Mouse (Mus musculus): ENCODE data around the gene B3galt1.

The B3galt1 gene

DNA sequence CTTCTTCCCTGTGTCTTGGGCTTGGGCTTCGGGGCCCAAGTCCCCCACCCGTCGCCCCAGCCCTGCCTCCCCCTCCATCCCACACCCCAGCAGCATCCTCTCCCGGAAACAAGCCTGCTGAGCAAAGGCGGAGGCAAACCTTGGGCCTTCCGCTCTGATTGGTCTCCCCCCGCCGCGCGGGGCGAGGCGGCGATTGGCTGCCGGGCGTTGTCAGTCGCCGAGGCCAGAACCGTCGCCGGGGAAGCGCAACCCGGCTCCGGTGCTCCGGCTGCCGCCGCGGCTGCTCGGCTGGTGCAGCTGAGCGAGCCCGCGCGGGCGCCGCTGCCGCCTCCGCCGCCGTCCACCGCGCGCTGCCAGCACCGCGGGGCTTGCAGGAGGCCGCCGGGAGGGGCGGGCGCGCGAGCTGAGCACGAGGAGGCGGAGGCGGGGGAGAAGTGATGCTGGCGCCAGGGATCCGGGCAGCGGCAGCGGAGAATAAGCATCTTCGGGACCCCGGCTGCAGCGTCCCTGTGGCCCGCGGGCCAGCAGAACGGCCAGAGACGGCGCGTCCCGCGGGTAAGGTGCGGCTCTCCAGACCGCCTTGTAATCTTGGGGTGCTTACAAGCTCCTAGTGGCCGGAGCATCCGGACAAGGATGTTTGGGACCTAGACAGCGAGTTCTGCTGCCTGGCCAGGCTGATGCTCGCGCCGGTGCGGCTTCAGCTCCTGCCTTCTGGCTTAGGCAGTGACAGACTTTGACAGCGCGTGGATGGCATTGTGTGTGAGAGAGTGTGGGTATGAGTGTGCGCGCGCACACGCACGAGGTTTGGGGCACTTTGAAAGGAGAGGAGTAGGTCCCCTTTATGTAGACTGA, at the start of gene B3galt1:
B3galt1 (plus strand) TSS at position 392 of the 852 bp plus-strand sequence.
- peak; percentile 87 for DNase-seq (ENCODE audit: low read depth, low spot score)

GRCm38 (mm10) chr2:67516405-67516804, 49.3 kb upstream of the B3galt1 start:
- no peak for DNase-seq (ENCODE audit: low read depth, low spot score)

DNA sequence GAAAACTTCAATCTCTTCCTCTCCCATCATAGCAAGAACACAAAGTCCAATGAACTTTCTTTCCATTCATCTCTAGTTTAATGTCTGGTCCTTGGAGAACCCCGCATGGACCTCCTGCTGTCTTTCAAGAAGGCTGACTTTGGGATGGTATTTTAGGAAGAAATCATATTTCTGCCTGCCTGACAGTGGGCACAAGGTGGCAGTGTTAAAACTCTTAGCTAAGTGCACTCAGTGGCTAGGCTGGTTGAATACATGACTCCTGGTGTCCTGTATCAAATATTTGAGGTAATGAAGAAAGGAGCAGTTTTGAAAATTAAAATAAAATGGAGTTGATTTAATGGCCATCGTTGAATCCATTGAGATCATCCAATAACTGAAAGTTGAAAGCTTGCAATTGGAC, 30.3 kb upstream of the B3galt1 start:
- no peak for DNase-seq (ENCODE audit: low read depth, low spot score)

DNA sequence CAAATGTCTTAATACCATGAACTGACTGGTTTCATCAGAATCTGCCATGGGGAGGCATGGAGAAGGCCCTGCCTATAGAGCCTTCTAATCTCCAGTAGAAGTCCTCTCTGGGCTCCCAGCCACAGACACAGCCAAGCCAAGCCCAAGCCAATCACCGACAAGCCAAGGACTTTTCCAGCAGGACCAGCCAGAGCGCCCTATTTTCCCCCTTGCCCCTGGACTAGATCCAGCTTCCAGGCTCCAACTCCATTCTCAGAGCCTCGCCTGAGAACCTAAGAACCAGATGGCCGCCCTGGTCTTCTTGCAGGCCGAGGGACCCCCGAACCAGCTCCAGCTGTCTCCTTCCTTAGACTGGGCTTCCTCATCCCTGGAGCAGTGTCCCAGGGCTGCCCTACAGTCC, 26.2 kb upstream of the B3galt1 start:
- no peak for DNase-seq (ENCODE audit: low read depth, low spot score)

- peak; percentile 30 for DNase-seq (ENCODE audit: low read depth, low spot score)
Observed at GRCm38 (mm10) chr2:67541957-67542696, 23.5 kb upstream of the B3galt1 start.

- no peak for DNase-seq (ENCODE audit: low read depth, low spot score)
Observed at GRCm38 (mm10) chr2:67544426-67544825, 21.2 kb upstream of the B3galt1 start.

- DNase-seq (ENCODE audit: low read depth, low spot score) = peak; percentile 44
Observed at GRCm38 (mm10) chr2:67564851-67565479, 706 bp upstream of the B3galt1 start.

- DNase-seq (ENCODE audit: low read depth, low spot score) = no peak
Observed at GRCm38 (mm10) chr2:67566566-67566965, 895 bp downstream of the B3galt1 start.

DNA sequence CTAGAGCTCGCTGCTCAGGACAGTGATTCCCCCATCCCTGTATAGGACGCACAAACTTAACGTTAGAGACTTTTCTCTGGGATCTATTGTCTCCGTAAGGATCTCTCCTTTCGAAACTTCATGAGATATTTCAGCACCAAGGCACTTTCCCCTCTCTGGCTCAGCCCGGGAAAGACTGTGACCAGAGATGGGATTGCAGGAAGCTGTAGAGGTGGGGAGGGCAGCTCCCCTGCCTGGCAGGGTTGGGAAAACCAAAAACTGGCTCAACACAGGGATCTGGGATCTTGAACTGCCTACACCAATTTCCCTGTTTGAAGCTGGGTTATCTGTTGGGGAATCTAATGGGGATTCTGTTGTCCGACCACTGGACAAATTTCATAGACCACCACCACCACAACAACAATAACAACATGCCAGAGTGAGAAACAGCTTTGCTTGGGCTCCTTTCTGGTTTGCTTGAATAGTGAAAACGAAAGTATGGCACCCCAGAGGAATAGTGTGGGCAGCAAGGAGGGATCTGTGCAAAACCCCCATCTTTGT, 1.5 kb downstream of the B3galt1 start:
- no peak for DNase-seq (ENCODE audit: low read depth, low spot score)

DNA sequence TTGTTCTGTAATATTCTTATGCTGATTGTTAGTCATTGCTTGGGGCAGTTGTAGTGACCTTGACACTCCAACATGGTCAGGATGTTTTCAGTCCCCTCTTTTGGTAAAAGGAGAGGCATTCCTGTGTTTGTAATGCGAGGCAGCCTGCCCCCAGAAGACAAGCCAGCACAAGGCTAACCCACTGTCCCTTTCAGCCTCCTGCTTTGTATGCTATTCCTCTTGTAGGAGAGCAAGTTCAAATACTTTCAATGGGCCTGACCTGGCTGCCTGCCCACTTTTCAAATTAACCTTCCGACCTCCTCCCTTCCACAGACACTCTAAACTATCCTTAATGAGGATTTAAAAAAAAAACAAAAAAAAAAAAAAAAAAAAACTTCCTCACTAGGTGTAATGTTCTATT, 11.0 kb downstream of the B3galt1 start:
- DNase-seq (ENCODE audit: low read depth, low spot score) = no peak

- no peak for DNase-seq (ENCODE audit: low read depth, low spot score)
Observed at GRCm38 (mm10) chr2:67583091-67583490, 17.4 kb downstream of the B3galt1 start.

DNA sequence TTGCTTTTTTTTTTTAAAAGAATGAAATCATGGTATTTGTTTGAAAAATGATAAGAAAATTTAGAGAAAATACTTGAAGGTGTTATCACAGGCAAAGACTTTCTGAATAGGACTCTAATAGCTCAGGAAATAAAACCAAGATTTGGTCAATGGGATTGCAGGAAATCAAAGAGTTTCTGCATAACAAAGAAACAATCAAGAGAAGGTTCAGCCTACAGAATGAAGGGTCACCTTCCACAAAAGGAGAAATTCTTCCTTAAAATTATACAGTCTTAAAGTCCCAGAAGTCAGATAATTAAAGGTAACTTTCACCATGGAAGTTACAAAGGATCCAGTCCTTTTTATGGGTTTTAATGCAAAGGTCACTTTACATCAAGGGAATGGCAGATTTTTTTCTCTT, 24.7 kb downstream of the B3galt1 start:
- DNase-seq (ENCODE audit: low read depth, low spot score) = no peak

GRCm38 (mm10) chr2:67591831-67592629, 26.4 kb downstream of the B3galt1 start:
- no peak for DNase-seq (ENCODE audit: low read depth, low spot score)

GRCm38 (mm10) chr2:67622902-67623301, 57.2 kb downstream of the B3galt1 start:
- DNase-seq (ENCODE audit: low read depth, low spot score) = no peak

GRCm38 (mm10) chr2:67627667-67628066, 62.0 kb downstream of the B3galt1 start:
- DNase-seq (ENCODE audit: low read depth, low spot score) = no peak

GRCm38 (mm10) chr2:67628289-67628688, 62.6 kb downstream of the B3galt1 start:
- no peak for DNase-seq (ENCODE audit: low read depth, low spot score)

DNA sequence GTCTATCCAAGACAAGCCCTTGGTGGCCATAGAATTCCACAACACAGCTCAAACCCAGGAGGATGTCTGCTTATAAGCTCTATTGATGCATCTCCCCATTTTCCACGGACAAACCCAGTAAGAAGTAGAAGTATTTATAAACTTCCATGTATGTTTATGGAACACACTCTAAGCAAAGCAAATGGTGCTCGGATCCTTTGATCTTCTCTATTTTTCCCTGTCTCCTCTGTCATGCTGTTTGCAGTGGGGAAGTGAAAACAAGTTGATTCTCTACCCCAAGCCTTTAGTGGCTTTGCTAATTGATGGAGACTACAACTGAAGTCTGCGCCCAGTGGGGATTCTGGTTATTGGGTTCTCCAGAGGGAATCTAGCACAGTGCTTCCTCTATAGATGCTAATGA, 89.2 kb downstream of the B3galt1 start:
- DNase-seq (ENCODE audit: low read depth, low spot score) = no peak

GRCm38 (mm10) chr2:67657372-67657771, 91.7 kb downstream of the B3galt1 start:
- DNase-seq (ENCODE audit: low read depth, low spot score) = no peak

DNA sequence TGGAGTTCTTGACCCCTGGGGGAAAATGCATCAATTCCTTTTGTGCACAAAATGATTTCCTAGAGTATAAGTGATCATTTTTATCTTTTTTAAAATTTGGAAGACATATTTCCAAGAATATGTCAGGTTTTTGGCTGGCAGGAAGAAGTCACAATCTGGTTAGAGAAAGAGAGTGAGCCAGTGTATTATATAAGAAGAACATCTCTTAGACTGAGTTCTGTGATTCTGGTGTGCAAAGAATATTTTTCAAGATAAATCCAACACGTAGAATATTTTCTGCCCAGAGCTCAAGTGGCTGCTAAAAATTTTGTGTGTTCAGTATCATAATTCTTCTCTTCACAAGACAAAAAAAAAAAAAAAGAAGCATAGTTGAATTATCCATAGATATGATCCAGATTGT, 92.4 kb downstream of the B3galt1 start:
- no peak for DNase-seq (ENCODE audit: low read depth, low spot score)

DNA sequence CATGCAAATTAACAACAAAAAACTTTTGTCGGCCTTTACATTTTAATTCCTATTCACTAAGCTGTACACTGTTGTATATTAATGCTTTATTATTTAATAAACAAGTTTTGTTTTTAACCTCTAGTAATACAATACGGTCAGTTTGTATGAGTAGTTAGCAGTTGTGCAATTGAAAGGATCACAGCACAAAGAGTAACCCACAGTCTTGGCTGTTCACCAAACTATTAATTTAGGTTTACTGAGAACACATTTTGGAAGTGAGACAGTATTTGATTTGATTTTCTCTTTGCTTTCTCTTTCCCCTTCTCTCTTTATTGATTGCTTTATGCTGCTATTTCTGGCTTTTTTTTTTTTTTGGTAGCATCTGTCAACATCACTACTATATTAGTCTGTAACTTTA, 106.0 kb downstream of the B3galt1 start:
- DNase-seq (ENCODE audit: low read depth, low spot score) = no peak

GRCm38 (mm10) chr2:67677697-67678096, 112.0 kb downstream of the B3galt1 start:
- no peak for DNase-seq (ENCODE audit: low read depth, low spot score)
